In genomic region chr16:23927301-23928114, GRCm38 (mm10) we compare ENCODE assay signal across 20 mouse cellular contexts. TPM values are rescaled to one million over a fixed set of nuclear protein-coding genes. Genes with fewer than 3 reads are reported as not detected.
DNase-seq lines count a peak whose midpoint lies in the region; ATAC-seq and TF ChIP-seq lines count a peak whose summit lies in the region.
"Had no signal": no experiment of that assay in that cellular context is flagged by ENCODE, and none has a peak within 500 bp of the region (broad histone marks: within the 10 kb centered on the region; RNA-seq: fewer than 3 reads in every experiment).

No protein-coding gene starts in this region.

- H3K27ac ChIP-seq in hindbrain, postnatal 0 days = no peak overlapping the region
- H3K27ac ChIP-seq in hindbrain, embryonic 14.5 days = no peak overlapping the region
- H3K27ac ChIP-seq in testis, adult 2 months (ENCODE audit: control insufficient read depth, insufficient read depth, low read depth, low read length) = no peak overlapping the region
- H3K27ac ChIP-seq in forebrain, embryonic 14.5 days (ENCODE audit: low read depth, low read length) = no peak overlapping the region
- no peak overlapping the region for H3K27ac ChIP-seq in hindbrain, embryonic 10.5 days
- H3K27ac ChIP-seq: heart, adult 2 months; hindbrain, embryonic 12.5 days; intestine, embryonic 15.5 days; limb, embryonic 13.5 days; midbrain, embryonic 13.5 days had no signal

- no peak overlapping the region for H3K4me3 ChIP-seq in hindbrain, postnatal 0 days (ENCODE audit: low read length)
- no peak overlapping the region for H3K4me3 ChIP-seq in hindbrain, embryonic 14.5 days (replicated peaks; ENCODE audit: low read length)
- peak overlapping the region; percentile 70 for H3K4me3 ChIP-seq in testis, adult 2 months (ENCODE audit: control insufficient read depth, low read depth, low read length)
- H3K4me3 ChIP-seq in forebrain, embryonic 14.5 days (ENCODE audit: low read depth, low read length) = no peak overlapping the region
- H3K4me3 ChIP-seq in hindbrain, embryonic 10.5 days = no peak overlapping the region
- H3K4me3 ChIP-seq: heart, adult 2 months; hindbrain, embryonic 12.5 days; intestine, embryonic 15.5 days; limb, embryonic 13.5 days; midbrain, embryonic 13.5 days had no signal

- 0 out of 2 replicates have a peak, but pooled peaks have one; percentile 24 for ATAC-seq in hindbrain, postnatal 0 days
- ATAC-seq in hindbrain, embryonic 14.5 days (ENCODE audit: low FRiP score) = no peak
- peak; percentile 95 for ATAC-seq in common myeloid progenitor, adult 5-6 weeks (replicated peaks; ENCODE audit: low read depth, poor library complexity, severe bottlenecking)
- no peak for ATAC-seq in forebrain, embryonic 14.5 days
- ATAC-seq: intestine, embryonic 15.5 days; midbrain, embryonic 13.5 days had no signal

- no peaks in the 10 kb centered on the region for H3K4me1 ChIP-seq in hindbrain, postnatal 0 days (ENCODE audit: insufficient read depth, low read length)
- H3K4me1 ChIP-seq in hindbrain, embryonic 14.5 days (replicated peaks; ENCODE audit: control insufficient read depth, insufficient read depth, low read length) = no peaks in the 10 kb centered on the region
- H3K4me1 ChIP-seq in testis, adult 2 months (ENCODE audit: control insufficient read depth, insufficient read depth, low read length) = peaks cover 4% of the 10 kb centered on the region
- no peaks in the 10 kb centered on the region for H3K4me1 ChIP-seq in forebrain, embryonic 14.5 days (ENCODE audit: control insufficient read depth, insufficient read depth, low read length)
- H3K4me1 ChIP-seq in hindbrain, embryonic 10.5 days (replicated peaks) = no peaks in the 10 kb centered on the region
- H3K4me1 ChIP-seq: hindbrain, embryonic 12.5 days; intestine, embryonic 15.5 days; limb, embryonic 13.5 days; midbrain, embryonic 13.5 days had no signal

- H3K9me3 ChIP-seq in hindbrain, postnatal 0 days (ENCODE audit: low read length) = no peaks in the 10 kb centered on the region
- H3K9me3 ChIP-seq in hindbrain, embryonic 14.5 days (ENCODE audit: control insufficient read depth, low read length) = no peaks in the 10 kb centered on the region
- no peaks in the 10 kb centered on the region for H3K9me3 ChIP-seq in forebrain, embryonic 14.5 days (replicated peaks; ENCODE audit: control insufficient read depth, low read length)
- H3K9me3 ChIP-seq in hindbrain, embryonic 10.5 days = no peaks in the 10 kb centered on the region
- H3K9me3 ChIP-seq: hindbrain, embryonic 12.5 days; intestine, embryonic 15.5 days; limb, embryonic 13.5 days; midbrain, embryonic 13.5 days had no signal

- H3K27me3 ChIP-seq in hindbrain, postnatal 0 days (ENCODE audit: insufficient read depth, low read length) = no peaks in the 10 kb centered on the region
- H3K27me3 ChIP-seq in hindbrain, embryonic 14.5 days (ENCODE audit: control insufficient read depth, insufficient read depth, low read length) = no peaks in the 10 kb centered on the region
- no peaks in the 10 kb centered on the region for H3K27me3 ChIP-seq in testis, adult 2 months (ENCODE audit: control insufficient read depth, insufficient read depth, low read length)
- H3K27me3 ChIP-seq in forebrain, embryonic 14.5 days (replicated peaks; ENCODE audit: control insufficient read depth, insufficient read depth, low read length) = no peaks in the 10 kb centered on the region
- no peaks in the 10 kb centered on the region for H3K27me3 ChIP-seq in hindbrain, embryonic 10.5 days (ENCODE audit: insufficient read depth, poor library complexity, severe bottlenecking)
- H3K27me3 ChIP-seq: hindbrain, embryonic 12.5 days; intestine, embryonic 15.5 days; limb, embryonic 13.5 days; midbrain, embryonic 13.5 days had no signal

- DNase-seq in hindbrain, postnatal 0 days (ENCODE audit: low spot score) = no peak
- DNase-seq in hindbrain, embryonic 14.5 days (ENCODE audit: low spot score) = no peak
- DNase-seq in testis, postnatal 10 days (ENCODE audit: low spot score) = no peak
- peak; percentile 50 for DNase-seq in testis, postnatal 14 days (ENCODE audit: low spot score)
- DNase-seq in forebrain, embryonic 14.5 days (ENCODE audit: low spot score) = no peak
- no peak for DNase-seq in hindbrain, embryonic 10.5 days (ENCODE audit: low spot score)
- DNase-seq: adrenal gland, adult 8-10 months; cerebellum, adult 8-10 months; heart, adult 2 months; kidney, postnatal 14 days; lung, postnatal 4 days had no signal

- no peak for TF ChIP-seq POLR2A in testis, adult 2 months (IDR thresholded peaks at IDR 0.05; ENCODE audit: control insufficient read depth, low read depth, low read length)

- H3K36me3 ChIP-seq in hindbrain, postnatal 0 days (ENCODE audit: insufficient read depth, low read length) = no peaks in the 10 kb centered on the region
- no peaks in the 10 kb centered on the region for H3K36me3 ChIP-seq in hindbrain, embryonic 14.5 days (replicated peaks; ENCODE audit: control insufficient read depth, insufficient read depth)
- H3K36me3 ChIP-seq in testis, adult 2 months (ENCODE audit: control insufficient read depth, insufficient read depth, low read length) = no peaks in the 10 kb centered on the region
- H3K36me3 ChIP-seq in forebrain, embryonic 14.5 days (ENCODE audit: control insufficient read depth, insufficient read depth, low read length) = no peaks in the 10 kb centered on the region
- no peaks in the 10 kb centered on the region for H3K36me3 ChIP-seq in hindbrain, embryonic 10.5 days
- H3K36me3 ChIP-seq: hindbrain, embryonic 12.5 days; intestine, embryonic 15.5 days; limb, embryonic 13.5 days; midbrain, embryonic 13.5 days had no signal

- TF ChIP-seq CTCF in hindbrain, postnatal 0 days (IDR thresholded peaks at IDR 0.05; ENCODE audit: low read depth) = no peak
- no peak for TF ChIP-seq CTCF in testis, adult 2 months (IDR thresholded peaks at IDR 0.05; ENCODE audit: control insufficient read depth, insufficient read depth, insufficient replicate concordance, low read depth, low read length)

- H3K4me2 ChIP-seq in hindbrain, postnatal 0 days (ENCODE audit: low read depth, low read length) = no peak overlapping the region
- no peak overlapping the region for H3K4me2 ChIP-seq in hindbrain, embryonic 14.5 days (replicated peaks)
- no peak overlapping the region for H3K4me2 ChIP-seq in forebrain, embryonic 14.5 days (ENCODE audit: low read length)
- H3K4me2 ChIP-seq: hindbrain, embryonic 12.5 days; intestine, embryonic 15.5 days; limb, embryonic 13.5 days; midbrain, embryonic 13.5 days had no signal

- 89% methylated on average over 33 of the region's 33 CpGs for WGBS in hindbrain, postnatal 0 days
- WGBS in hindbrain, embryonic 14.5 days = 91% methylated on average over 32 of the region's 33 CpGs
- WGBS in forebrain, embryonic 14.5 days = 91% methylated on average over 33 of the region's 33 CpGs
- 94% methylated on average over 33 of the region's 33 CpGs for WGBS in hindbrain, embryonic 10.5 days

- H3K9ac ChIP-seq in hindbrain, postnatal 0 days (replicated peaks; ENCODE audit: low read length) = no peak overlapping the region
- H3K9ac ChIP-seq in hindbrain, embryonic 14.5 days = no peak overlapping the region
- H3K9ac ChIP-seq in forebrain, embryonic 14.5 days (ENCODE audit: low read length) = no peak overlapping the region
- H3K9ac ChIP-seq: hindbrain, embryonic 12.5 days; intestine, embryonic 15.5 days; limb, embryonic 13.5 days; midbrain, embryonic 13.5 days had no signal

RNA-seq across cellular contexts. Expression of gene Rtp2, which starts 4.7 kb away (rescaled TPM):
- not detected in 2 replicates for total RNA-seq in hindbrain, postnatal 0 days (2014; rRNA removed)
- 0.24 and 0.25 TPM in 2 replicates for polyA plus RNA-seq in hindbrain, postnatal 0 days (2015; fragmentation: Nextera tagmentation; extraction: Ambion mirVana)
- not detected in 2 replicates for polyA plus RNA-seq in hindbrain, embryonic 14.5 days (2014; fragmentation: Nextera tagmentation; extraction: Ambion mirVana)
- polyA plus RNA-seq in testis, adult 2 months (2012; rRNA removed) = 0.20 and 0.66 TPM in 2 replicates
- total RNA-seq in common myeloid progenitor, adult 5-6 weeks (2017) = not detected in 2 replicates
- not detected in 2 replicates for polyA plus RNA-seq in forebrain, embryonic 14.5 days (2014; fragmentation: Nextera tagmentation; extraction: Ambion mirVana)
- polyA plus RNA-seq in hindbrain, embryonic 10.5 days (2016; fragmentation: Nextera tagmentation; extraction: Ambion mirVana) = not detected in 2 replicates
- total RNA-seq: adrenal gland, adult 8-10 months; heart, adult 2 months had no signal
- polyA plus RNA-seq: forebrain, embryonic 11.5 days; heart, adult 2 months; heart, embryonic 16.5 days; hindbrain, embryonic 12.5 days; intestine, embryonic 15.5 days; limb, embryonic 13.5 days; liver, embryonic 16.5 days; midbrain, embryonic 13.5 days had no signal

RNA-seq across cellular contexts. Expression of gene Sst, which starts 36.8 kb away (rescaled TPM):
- total RNA-seq in hindbrain, postnatal 0 days (2014; rRNA removed) = 232 and 270 TPM in 2 replicates
- 491 and 501 TPM in 2 replicates for polyA plus RNA-seq in hindbrain, postnatal 0 days (2015; fragmentation: Nextera tagmentation; extraction: Ambion mirVana)
- polyA plus RNA-seq in hindbrain, embryonic 14.5 days (2014; fragmentation: Nextera tagmentation; extraction: Ambion mirVana) = 278 TPM in 2 replicates
- polyA plus RNA-seq in testis, adult 2 months (2012; rRNA removed) = not detected in 2 replicates
- not detected in 2 replicates for total RNA-seq in common myeloid progenitor, adult 5-6 weeks (2017)
- 202 and 215 TPM in 2 replicates for polyA plus RNA-seq in forebrain, embryonic 14.5 days (2014; fragmentation: Nextera tagmentation; extraction: Ambion mirVana)
- polyA plus RNA-seq in hindbrain, embryonic 10.5 days (2016; fragmentation: Nextera tagmentation; extraction: Ambion mirVana) = 101 and 111 TPM in 2 replicates
- total RNA-seq: heart, adult 2 months had no signal
- polyA plus RNA-seq: heart, adult 2 months; heart, embryonic 16.5 days had no signal

Comparison
In these comparisons a context has a peak if more than half of its experiments do, and no peak if none do; other contexts are left out.
1. ATAC-seq: peak in hindbrain, postnatal 0 days (single experiment) and common myeloid progenitor, adult 5-6 weeks (single experiment); none in hindbrain, embryonic 14.5 days (single experiment) and forebrain, embryonic 14.5 days (single experiment).
2. RNA of gene Sst, which starts 36.8 kb away (polyA plus RNA-seq): 491 to 501 TPM in hindbrain, postnatal 0 days, 278 TPM in hindbrain, embryonic 14.5 days, 202 to 215 TPM in forebrain, embryonic 14.5 days and 101 to 111 TPM in hindbrain, embryonic 10.5 days; not detected in testis, adult 2 months; every median in the first group is over 100 times any median in the second.